Mouse (Mus musculus) duodenum, adult 2 months (tissue): Measurements from ENCODE around the gene Gm15107. TPM values are rescaled to one million over a fixed set of nuclear protein-coding genes. Genes with fewer than 3 reads are reported as not detected.

Experiments
- polyA plus RNA-seq: library from polyadenylated mRNA; depleted of rRNA; stranded (reverse); fragments of >200 nt; gene quantifications from 2 replicates; pipeline ENCODE4 v1.2.3, GENCODE M21; 2012; ENCODE audit warnings: low replicate concordance; rRNA removed

Gene Gm15107
- polyA plus RNA-seq: not detected in 2 replicates

DNA sequence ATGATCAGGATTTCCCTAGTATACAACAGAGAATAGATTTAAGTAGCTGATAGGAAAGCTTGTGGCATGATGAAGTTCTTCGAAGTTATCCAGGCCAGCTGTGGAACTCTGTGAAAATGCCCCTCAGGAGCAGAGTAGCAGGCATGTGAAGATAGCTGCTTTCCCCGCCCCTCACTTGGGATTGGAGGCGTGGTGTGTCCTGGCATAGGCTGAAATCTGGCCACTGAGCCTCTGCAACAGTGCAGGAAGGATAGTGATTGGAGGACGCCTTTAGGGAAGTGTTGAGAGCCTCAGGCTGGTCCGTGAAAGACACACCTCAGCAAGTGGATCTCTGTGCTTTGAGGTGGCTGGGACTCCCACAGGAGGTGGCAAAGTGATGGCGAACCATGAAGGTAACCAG lies at the start of gene Gm15107:
Gm15107 (plus strand) TSS at position 301 of the 400 bp plus-strand sequence.

Other genes with a start within 250 kb of the Gm15107 start
- not detected in 2 replicates for gene Gm15080, start 187.7 kb upstream of the Gm15107 start, polyA plus RNA-seq